Mouse (Mus musculus) liver, embryonic 12.5 days (tissue): Measurements from ENCODE around the gene Cntnap2. TPM values are rescaled to one million over a fixed set of nuclear protein-coding genes. Genes with fewer than 3 reads are reported as not detected.

Experiments
- ATAC-seq: fragments of 200-750 bp; cut with Nextera tagmentation; 2 replicates; pipeline ENCODE4 v1.8.0; 2017; ENCODE audit warnings: moderate number of reproducible peaks, mild to moderate bottlenecking, moderate library complexity
- H3K27ac ChIP-seq: fragments of 300-500 bp; sonication (generic); 2 replicates; pipeline ENCODE4 v1.5.1; 2016; ENCODE audit warnings: mild to moderate bottlenecking
- H3K27me3 ChIP-seq: fragments of 300-500 bp; sonication (generic); replicated peaks from 2 replicates; pipeline ENCODE4 v1.6.1; 2016; ENCODE audit warnings: mild to moderate bottlenecking, moderate library complexity
- H3K36me3 ChIP-seq: fragments of 300-500 bp; sonication (generic); 2 replicates; pipeline ENCODE4 v1.6.1; 2016; ENCODE audit warnings: mild to moderate bottlenecking, moderate library complexity
- H3K4me1 ChIP-seq: fragments of 300-500 bp; sonication (generic); 2 replicates; pipeline ENCODE4 v1.6.1; 2016
- H3K4me2 ChIP-seq: fragments of 300-500 bp; sonication (generic); 2 replicates; pipeline ENCODE4 v1.6.1; 2016; ENCODE audit warnings: mild to moderate bottlenecking, moderate library complexity
- H3K4me3 ChIP-seq: fragments of 300-500 bp; sonication (generic); 2 replicates; pipeline ENCODE4 v1.5.1; 2016; ENCODE audit warnings: mild to moderate bottlenecking, moderate library complexity
- H3K9ac ChIP-seq: fragments of 300-500 bp; sonication (generic); 2 replicates; pipeline ENCODE4 v1.6.1; 2016; ENCODE audit warnings: mild to moderate bottlenecking, moderate library complexity
- H3K9me3 ChIP-seq: fragments of 300-500 bp; sonication (generic); replicated peaks from 2 replicates; pipeline ENCODE4 v1.6.1; 2016; ENCODE audit warnings: mild to moderate bottlenecking, moderate library complexity
- WGBS: fragments of 180-500 bp; shearing (Covaris S2); methylation state at CpG from one replicate; pipeline ENCODE4 v1.1.7; 2016; ENCODE audit not compliant: insufficient replicate concordance; 5-methylcytosine and 5-hydroxymethylcytosine counted together
- polyA plus RNA-seq: library from polyadenylated mRNA; unstranded; fragments of >200 nt; fragmentation: Nextera tagmentation; extraction: Ambion mirVana; gene quantifications from 2 replicates; pipeline ENCODE4 v1.2.1, GENCODE M21; 2016

Gene Cntnap2
- polyA plus RNA-seq, 1 experiment from 2014 or later = 0.63 TPM

- H3K27me3 ChIP-seq = no peaks in the 10 kb centered on the region
- no peak overlapping the region for H3K4me3 ChIP-seq
- peaks cover 27% of the 10 kb centered on the region for H3K4me1 ChIP-seq
- H3K9ac ChIP-seq = no peak overlapping the region
- H3K9me3 ChIP-seq = no peaks in the 10 kb centered on the region
- 16% methylated on average over 5 of the region's 5 CpGs for WGBS
- peak; percentile 57; the same call in 1 of the 2 replicates for ATAC-seq
- H3K36me3 ChIP-seq = no peaks in the 10 kb centered on the region
- peak overlapping the region; percentile 34 for H3K4me2 ChIP-seq
- H3K27ac ChIP-seq = 0 out of 2 replicates have a peak overlapping the region, but pooled peaks have one; percentile 30
Observed at GRCm38 (mm10) chr6:47323169-47323835, 2264.1 kb downstream of the Cntnap2 start.

DNA sequence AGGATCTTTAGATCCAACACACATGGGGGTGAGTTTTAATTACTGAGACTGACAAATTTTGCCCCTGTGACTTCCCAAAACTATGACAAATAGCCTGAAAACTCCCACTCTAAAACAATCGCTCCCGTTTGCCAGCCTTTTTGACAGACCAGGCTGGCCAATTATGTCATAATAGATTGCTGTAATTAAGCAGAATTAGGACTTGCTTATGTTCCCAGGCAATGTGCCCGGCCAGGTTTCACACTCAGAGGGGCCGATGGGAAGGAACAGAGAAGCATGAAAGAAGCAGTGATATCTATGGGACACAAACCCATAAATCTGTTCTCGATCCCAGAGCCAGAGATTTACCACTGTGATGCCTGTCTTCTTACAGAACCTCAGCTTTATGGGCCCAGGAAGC is 2264.7 kb downstream of the Cntnap2 start:
- ATAC-seq = no peak
- H3K9ac ChIP-seq = no peak overlapping the region
- no peak overlapping the region for H3K4me2 ChIP-seq
- no peaks in the 10 kb centered on the region for H3K27me3 ChIP-seq
- WGBS = 58% methylated on average over 5 of the region's 5 CpGs
- peaks cover 24% of the 10 kb centered on the region for H3K4me1 ChIP-seq
- no peak overlapping the region for H3K4me3 ChIP-seq
- no peak overlapping the region for H3K27ac ChIP-seq
- H3K36me3 ChIP-seq = no peaks in the 10 kb centered on the region
- H3K9me3 ChIP-seq = no peaks in the 10 kb centered on the region

GRCm38 (mm10) chr6:47328281-47328680 is 2269.1 kb downstream of the Cntnap2 start:
- ATAC-seq = 0 out of 2 replicates have a peak, but pooled peaks have one; percentile 15
- Histone ChIP-seq H3K27me3 (no peaks in the 10 kb centered on the region), H3K36me3 (no peaks in the 10 kb centered on the region), H3K4me3 (no peak overlapping the region), H3K9me3 (no peaks in the 10 kb centered on the region), H3K9ac (no peak overlapping the region), H3K27ac (no peak overlapping the region), H3K4me1 (peaks cover 8% of the 10 kb centered on the region), H3K4me2 (no peak overlapping the region)
- WGBS = 58% methylated on average over 3 of the region's 3 CpGs

DNA sequence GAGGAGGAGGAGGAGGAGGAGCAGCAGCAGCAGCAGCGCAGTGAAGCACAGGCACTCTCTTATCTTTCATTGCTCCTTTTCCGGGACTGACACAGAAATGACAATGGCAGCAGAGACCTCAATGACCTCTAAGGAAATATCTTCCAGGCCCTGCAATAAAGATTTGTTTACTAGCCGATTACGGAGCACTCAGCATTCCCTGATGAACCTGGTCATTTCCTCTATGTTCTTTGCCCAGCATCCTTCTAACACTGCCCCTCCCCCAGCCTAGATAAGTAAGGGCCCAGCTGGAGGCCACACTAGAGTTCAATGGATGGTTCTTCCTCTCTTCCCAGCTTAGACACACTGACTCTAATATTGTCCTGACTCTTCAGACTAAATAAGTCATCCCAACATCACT is 2270.1 kb downstream of the Cntnap2 start:
- H3K27me3 ChIP-seq = no peaks in the 10 kb centered on the region
- no peak overlapping the region for H3K4me3 ChIP-seq
- H3K4me1 ChIP-seq = no peaks in the 10 kb centered on the region
- no peak overlapping the region for H3K27ac ChIP-seq
- H3K9ac ChIP-seq = no peak overlapping the region
- H3K4me2 ChIP-seq = no peak overlapping the region
- WGBS = 7% methylated on average over 4 of the region's 4 CpGs
- ATAC-seq = no peak
- H3K9me3 ChIP-seq = no peaks in the 10 kb centered on the region
- no peaks in the 10 kb centered on the region for H3K36me3 ChIP-seq

GRCm38 (mm10) chr6:47333016-47333415 is 2273.9 kb downstream of the Cntnap2 start:
- Histone ChIP-seq H3K36me3 (no peaks in the 10 kb centered on the region), H3K4me1 (peaks cover 4% of the 10 kb centered on the region), H3K9me3 (no peaks in the 10 kb centered on the region), H3K27me3 (no peaks in the 10 kb centered on the region), H3K4me2 (no peak overlapping the region), H3K4me3 (no peak overlapping the region), H3K27ac (no peak overlapping the region), H3K9ac (no peak overlapping the region)
- no peak for ATAC-seq
- 35% methylated on average over 4 of the region's 4 CpGs for WGBS

- Histone ChIP-seq H3K36me3 (no peaks in the 10 kb centered on the region), H3K27ac (no peak overlapping the region), H3K4me1 (peaks cover 7% of the 10 kb centered on the region), H3K9me3 (no peaks in the 10 kb centered on the region), H3K4me2 (no peak overlapping the region), H3K9ac (no peak overlapping the region), H3K27me3 (no peaks in the 10 kb centered on the region), H3K4me3 (no peak overlapping the region)
- no peak for ATAC-seq
- 73% methylated on average over 2 of the region's 2 CpGs for WGBS
Observed at GRCm38 (mm10) chr6:47334377-47334776, 2275.2 kb downstream of the Cntnap2 start.

GRCm38 (mm10) chr6:47337300-47337699 is 2278.1 kb downstream of the Cntnap2 start:
- Histone ChIP-seq H3K27me3 (no peaks in the 10 kb centered on the region), H3K36me3 (no peaks in the 10 kb centered on the region), H3K4me1 (peaks cover 13% of the 10 kb centered on the region), H3K9me3 (no peaks in the 10 kb centered on the region), H3K9ac (no peak overlapping the region), H3K4me2 (no peak overlapping the region), H3K27ac (no peak overlapping the region), H3K4me3 (no peak overlapping the region)
- WGBS = 39% methylated on average over 4 of the region's 4 CpGs
- no peak for ATAC-seq

GRCm38 (mm10) chr6:47338113-47338512 is 2279.0 kb downstream of the Cntnap2 start:
- Histone ChIP-seq H3K27ac (no peak overlapping the region), H3K4me2 (no peak overlapping the region), H3K36me3 (no peaks in the 10 kb centered on the region), H3K4me3 (no peak overlapping the region), H3K27me3 (no peaks in the 10 kb centered on the region), H3K9me3 (no peaks in the 10 kb centered on the region), H3K4me1 (peaks cover 13% of the 10 kb centered on the region), H3K9ac (no peak overlapping the region)
- WGBS = 35% methylated on average over 6 of the region's 6 CpGs
- no peak for ATAC-seq

DNA sequence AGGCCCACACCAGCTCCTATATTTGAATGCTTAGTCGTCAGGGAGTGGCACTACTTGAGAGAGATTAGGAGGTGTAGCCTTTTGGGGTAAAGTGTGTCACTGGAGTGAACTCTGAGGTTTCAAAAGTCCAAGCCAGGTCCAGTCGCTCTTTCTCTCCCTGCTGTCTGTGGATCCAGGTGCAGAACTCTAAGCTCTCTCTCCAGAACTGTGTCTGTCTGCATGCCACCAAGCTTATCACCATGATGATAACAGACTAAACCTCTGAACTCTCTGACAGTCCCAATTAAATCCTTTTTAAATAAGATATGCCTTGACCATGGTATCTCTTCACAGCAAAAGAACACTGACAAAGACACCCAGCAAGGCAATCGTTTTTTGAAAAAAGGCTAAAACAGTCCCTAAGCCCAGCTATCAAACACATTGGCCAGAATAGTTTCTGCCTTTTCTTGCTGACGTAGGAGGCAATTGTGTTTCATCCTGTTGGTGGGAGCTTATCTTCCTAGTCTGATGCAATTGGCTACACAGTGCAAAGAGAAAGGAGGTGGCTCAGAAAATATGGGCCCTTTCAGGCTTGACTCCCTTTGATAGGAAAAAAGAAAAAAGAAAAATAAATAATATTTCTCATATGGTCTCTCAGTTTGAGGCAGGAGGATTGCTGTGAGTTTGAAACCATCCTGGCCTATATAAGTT is 2281.8 kb downstream of the Cntnap2 start:
- Histone ChIP-seq H3K4me3 (no peak overlapping the region), H3K9me3 (no peaks in the 10 kb centered on the region), H3K9ac (no peak overlapping the region), H3K27ac (no peak overlapping the region), H3K4me1 (peaks cover 13% of the 10 kb centered on the region), H3K27me3 (no peaks in the 10 kb centered on the region), H3K36me3 (no peaks in the 10 kb centered on the region), H3K4me2 (no peak overlapping the region)
- no peak for ATAC-seq
- 37% methylated on average over 4 of the region's 4 CpGs for WGBS

DNA sequence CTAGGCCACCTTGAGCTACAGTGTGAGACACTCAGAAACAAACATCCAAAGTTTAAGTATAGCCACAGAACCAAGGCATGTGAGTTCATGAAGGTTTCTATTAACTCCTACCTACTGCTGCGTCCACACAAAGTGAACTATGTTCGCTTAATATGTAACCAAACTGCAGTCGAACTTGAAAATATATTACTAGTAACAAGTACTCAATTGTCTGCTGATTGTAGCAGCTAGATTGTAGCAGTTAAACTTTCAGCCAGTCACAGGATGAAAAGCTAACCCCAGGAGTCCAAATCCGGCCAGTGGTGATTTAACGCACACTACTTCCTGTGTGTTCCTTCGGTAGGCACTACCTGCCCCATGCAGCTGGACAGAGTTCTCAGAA is 2282.3 kb downstream of the Cntnap2 start:
- 67% methylated on average over 6 of the region's 6 CpGs for WGBS
- H3K4me2 ChIP-seq = no peak overlapping the region
- H3K27ac ChIP-seq = no peak overlapping the region
- no peaks in the 10 kb centered on the region for H3K9me3 ChIP-seq
- H3K9ac ChIP-seq = no peak overlapping the region
- no peak for ATAC-seq
- H3K27me3 ChIP-seq = no peaks in the 10 kb centered on the region
- H3K36me3 ChIP-seq = no peaks in the 10 kb centered on the region
- peaks cover 13% of the 10 kb centered on the region for H3K4me1 ChIP-seq
- no peak overlapping the region for H3K4me3 ChIP-seq

GRCm38 (mm10) chr6:47343245-47343644 is 2284.1 kb downstream of the Cntnap2 start:
- Histone ChIP-seq H3K27me3 (no peaks in the 10 kb centered on the region), H3K27ac (no peak overlapping the region), H3K9me3 (no peaks in the 10 kb centered on the region), H3K4me2 (no peak overlapping the region), H3K9ac (no peak overlapping the region), H3K4me3 (no peak overlapping the region), H3K4me1 (peaks cover 6% of the 10 kb centered on the region), H3K36me3 (no peaks in the 10 kb centered on the region)
- ATAC-seq = no peak
- WGBS = 83% methylated on average over 1 of the region's 1 CpGs

- no peak overlapping the region for H3K9ac ChIP-seq
- no peaks in the 10 kb centered on the region for H3K27me3 ChIP-seq
- WGBS = 74% methylated on average over 3 of the region's 3 CpGs
- no peak overlapping the region for H3K4me2 ChIP-seq
- no peak overlapping the region for H3K4me3 ChIP-seq
- no peaks in the 10 kb centered on the region for H3K9me3 ChIP-seq
- no peak for ATAC-seq
- no peak overlapping the region for H3K27ac ChIP-seq
- H3K36me3 ChIP-seq = no peaks in the 10 kb centered on the region
- H3K4me1 ChIP-seq = peaks cover 6% of the 10 kb centered on the region; the same call in 1 of the 2 replicates
Observed at GRCm38 (mm10) chr6:47344696-47345095, 2285.5 kb downstream of the Cntnap2 start.
